Comparison of ENCODE assay signal across 8 mouse cellular contexts in genomic region chr1:59609458-59609857, GRCm38 (mm10).
DNase-seq lines count a peak whose midpoint lies in the region; ATAC-seq and TF ChIP-seq lines count a peak whose summit lies in the region.

No protein-coding gene starts in this region.

- ATAC-seq in forebrain, postnatal 0 days: no peak
- no peak for ATAC-seq in limb, embryonic 11.5 days (ENCODE audit: insufficient number of reproducible peaks, low FRiP score, low TSS enrichment, low read depth)

- DNase-seq in forebrain, postnatal 0 days: no peak
- DNase-seq in forebrain, embryonic 10.5 days (ENCODE audit: extremely low spot score, low spot score): no peak
- DNase-seq in lung, adult 2 months: no peak
- no peak for DNase-seq in lung, postnatal 10 days
- peak; percentile 20 for DNase-seq in MEL-GATA-1-ER (ENCODE audit: extremely low read depth, low read depth)
- DNase-seq in limb, embryonic 11.5 days (ENCODE audit: low spot score): peak; percentile 44
- no peak for DNase-seq in right cerebral cortex, postnatal 25 days
- no peak for DNase-seq in right cerebral cortex, postnatal 36 days (ENCODE audit: low spot score in 2 of 2)

- 87% methylated on average over 4 of the region's 4 CpGs for WGBS in forebrain, postnatal 0 days
- WGBS in forebrain, embryonic 10.5 days: 81% methylated on average over 4 of the region's 4 CpGs
- 85% methylated on average over 4 of the region's 4 CpGs for WGBS in lung, adult 2 months
- 83% methylated on average over 4 of the region's 4 CpGs for WGBS in limb, embryonic 11.5 days

- H3K27ac ChIP-seq in forebrain, postnatal 0 days (ENCODE audit: low read depth, low read length): no peak overlapping the region
- no peak overlapping the region for H3K27ac ChIP-seq in forebrain, embryonic 10.5 days
- H3K27ac ChIP-seq in limb, embryonic 11.5 days (replicated peaks; ENCODE audit: low read depth, low read length): no peak overlapping the region

- no peak for TF ChIP-seq POLR2A in lung, adult 2 months (IDR thresholded peaks at IDR 0.05; ENCODE audit: borderline replicate concordance, extremely low read depth, low read depth, low read length)

- H3K9me3 ChIP-seq in forebrain, postnatal 0 days (ENCODE audit: low read length): no peaks in the 10 kb centered on the region
- no peaks in the 10 kb centered on the region for H3K9me3 ChIP-seq in forebrain, embryonic 10.5 days
- H3K9me3 ChIP-seq in limb, embryonic 11.5 days (ENCODE audit: control insufficient read depth, low read length): no peaks in the 10 kb centered on the region

- H3K36me3 ChIP-seq in forebrain, postnatal 0 days (ENCODE audit: insufficient read depth): no peaks in the 10 kb centered on the region
- no peaks in the 10 kb centered on the region for H3K36me3 ChIP-seq in forebrain, embryonic 10.5 days (replicated peaks)
- H3K36me3 ChIP-seq in limb, embryonic 11.5 days (ENCODE audit: control insufficient read depth, insufficient read depth, low read length): no peaks in the 10 kb centered on the region

- H3K4me1 ChIP-seq in forebrain, postnatal 0 days (ENCODE audit: insufficient read depth): no peaks in the 10 kb centered on the region
- peaks cover 13% of the 10 kb centered on the region; the same call in 1 of the 2 replicates for H3K4me1 ChIP-seq in forebrain, embryonic 10.5 days
- no peaks in the 10 kb centered on the region; the same call in 1 of the 2 replicates for H3K4me1 ChIP-seq in lung, adult 2 months (ENCODE audit: control insufficient read depth, insufficient read depth, low read length)
- no peaks in the 10 kb centered on the region for H3K4me1 ChIP-seq in limb, embryonic 11.5 days (ENCODE audit: control insufficient read depth, insufficient read depth, low read length)

- peak; percentile 34 for TF ChIP-seq CTCF in forebrain, postnatal 0 days (IDR thresholded peaks at IDR 0.05; ENCODE audit: low read depth)
- peak; percentile 42 for TF ChIP-seq CTCF in lung, adult 2 months (IDR thresholded peaks at IDR 0.05; ENCODE audit: insufficient read depth, low read length)

- H3K27me3 ChIP-seq in forebrain, postnatal 0 days (ENCODE audit: insufficient read depth, low read length): no peaks in the 10 kb centered on the region
- no peaks in the 10 kb centered on the region for H3K27me3 ChIP-seq in forebrain, embryonic 10.5 days (ENCODE audit: poor library complexity, severe bottlenecking)
- H3K27me3 ChIP-seq in limb, embryonic 11.5 days (ENCODE audit: control insufficient read depth, insufficient read depth, low read length): no peaks in the 10 kb centered on the region

- no peak overlapping the region for H3K9ac ChIP-seq in forebrain, postnatal 0 days
- H3K9ac ChIP-seq in limb, embryonic 11.5 days (ENCODE audit: low read length): no peak overlapping the region

- H3K4me3 ChIP-seq in forebrain, postnatal 0 days (ENCODE audit: low read depth, low read length): no peak overlapping the region
- H3K4me3 ChIP-seq in forebrain, embryonic 10.5 days: no peak overlapping the region
- no peak overlapping the region for H3K4me3 ChIP-seq in lung, adult 2 months (replicated peaks; ENCODE audit: extremely low read depth, low read depth, low read length)
- H3K4me3 ChIP-seq in limb, embryonic 11.5 days (ENCODE audit: low read depth, low read length): no peak overlapping the region

- H3K4me2 ChIP-seq in forebrain, postnatal 0 days (ENCODE audit: low read depth): no peak overlapping the region
- H3K4me2 ChIP-seq in limb, embryonic 11.5 days (ENCODE audit: low read depth, severe bottlenecking): no peak overlapping the region

Comparison
In these comparisons a context has a peak if more than half of its experiments do, and no peak if none do; other contexts are left out.
1. DNase-seq: peak in MEL-GATA-1-ER (single experiment) and limb, embryonic 11.5 days (single experiment); none in forebrain, postnatal 0 days (single experiment), forebrain, embryonic 10.5 days (single experiment), lung, adult 2 months (single experiment), lung, postnatal 10 days (single experiment), right cerebral cortex, postnatal 25 days (single experiment) and right cerebral cortex, postnatal 36 days (0 of 2).